Mouse (Mus musculus) adrenal gland, adult 10 weeks (tissue): ENCODE results near the gene Flt1. TPM values are rescaled to one million over a fixed set of nuclear protein-coding genes. Genes with fewer than 3 reads are reported as not detected.

Experiments used
- polyA plus RNA-seq: library from polyadenylated mRNA; stranded (reverse); fragments of 350-450 nt; fragmentation: Illumina TruSeq; extraction: RNeasy Lipid Tissue Mini Kit (QIAGEN cat#74804); gene quantifications from one replicate; pipeline ENCODE4 v1.2.3, GENCODE M21; 2014; ENCODE audit warnings: low read depth, low replicate concordance

The Flt1 gene
- 69.4 TPM for polyA plus RNA-seq

GRCm38 (mm10) chr5:147725831-147726700, at the start of gene Flt1:
Gene Flt1, minus strand, starts transcription at chr5:147726011.

Other genes with a start within 250 kb of the Flt1 start
- 138 TPM for gene Pomp, start 134.4 kb upstream of the Flt1 start, polyA plus RNA-seq
- 18.7 TPM for gene Slc46a3, start 168.8 kb upstream of the Flt1 start, polyA plus RNA-seq
- gene Mtus2, start 231.3 kb upstream of the Flt1 start, polyA plus RNA-seq = 6.3 TPM